Mouse (Mus musculus): ENCODE results near the gene A430033K04Rik.

Gene A430033K04Rik

GRCm38 (mm10) chr5:138622645-138623477, at the start of gene A430033K04Rik:
Gene A430033K04Rik (plus strand): TSS chr5:138622859.
- DNase-seq: peak; percentile 94

- no peak for DNase-seq
Observed at GRCm38 (mm10) chr5:138587396-138587795, 35.3 kb upstream of the A430033K04Rik start.

GRCm38 (mm10) chr5:138618353-138618752, 4.3 kb upstream of the A430033K04Rik start:
- DNase-seq: peak in 1 of 2 experiments; percentile 16

GRCm38 (mm10) chr5:138619211-138620128, 3.2 kb upstream of the A430033K04Rik start, which contains the start of gene Zfp68:
Gene Zfp68 (minus strand): TSS chr5:138619761.
- peak; percentile 91 to 96 for DNase-seq

- no peak for DNase-seq
Observed at GRCm38 (mm10) chr5:138620836-138621235, 1.8 kb upstream of the A430033K04Rik start.

- no peak for DNase-seq
Observed at GRCm38 (mm10) chr5:138623478-138623875, 818 bp downstream of the A430033K04Rik start.

- DNase-seq: no peak
Observed at GRCm38 (mm10) chr5:138636486-138636885, 13.8 kb downstream of the A430033K04Rik start.

GRCm38 (mm10) chr5:138641081-138641480, 18.4 kb downstream of the A430033K04Rik start:
- no peak for DNase-seq

- DNase-seq: no peak
Observed at GRCm38 (mm10) chr5:138641761-138642160, 19.1 kb downstream of the A430033K04Rik start.

- DNase-seq: no peak
Observed at GRCm38 (mm10) chr5:138652911-138653310, 30.3 kb downstream of the A430033K04Rik start.

GRCm38 (mm10) chr5:138656477-138657156, 34.0 kb downstream of the A430033K04Rik start:
- peak; percentile 37 to 61 for DNase-seq

GRCm38 (mm10) chr5:138657407-138657806, 34.7 kb downstream of the A430033K04Rik start:
- no peak for DNase-seq

- peak; percentile 19 to 35 for DNase-seq
Observed at GRCm38 (mm10) chr5:138657854-138658253, 35.2 kb downstream of the A430033K04Rik start.

GRCm38 (mm10) chr5:138658922-138659321, 36.3 kb downstream of the A430033K04Rik start:
- DNase-seq: peak; percentile 40 to 67

GRCm38 (mm10) chr5:138683023-138683766, 60.5 kb downstream of the A430033K04Rik start:
- no peak for DNase-seq

GRCm38 (mm10) chr5:138683821-138684220, 61.2 kb downstream of the A430033K04Rik start:
- no peak for DNase-seq

GRCm38 (mm10) chr5:138687453-138687852, 64.8 kb downstream of the A430033K04Rik start:
- no peak for DNase-seq

GRCm38 (mm10) chr5:138689254-138689653, 66.6 kb downstream of the A430033K04Rik start:
- no peak for DNase-seq

- no peak for DNase-seq
Observed at GRCm38 (mm10) chr5:138692936-138693570, 70.4 kb downstream of the A430033K04Rik start.

- DNase-seq: no peak
Observed at GRCm38 (mm10) chr5:138694036-138694435, 71.4 kb downstream of the A430033K04Rik start.

GRCm38 (mm10) chr5:138694496-138695167, 72.0 kb downstream of the A430033K04Rik start:
- no peak for DNase-seq
